Mouse (Mus musculus) bone marrow macrophage, adult 2 months (primary cell): ENCODE data around the gene Med25.

Experiments
- CTCF ChIP-seq: IDR thresholded peaks from 2 replicates; pipeline ENCODE4 v1.5.1; 2012; ENCODE audit warnings: low read depth, mild to moderate bottlenecking, low read length, moderate library complexity
- POLR2A ChIP-seq: IDR thresholded peaks from 2 replicates; pipeline ENCODE4 v1.6.1; 2012; ENCODE audit warnings: mild to moderate bottlenecking, low read depth, low read length, borderline replicate concordance

GRCm38 (mm10) chr7:44856265-44856916 is 36.1 kb downstream of the Med25 start:
- TF ChIP-seq CTCF (no peak), POLR2A (no peak)
